Mouse (Mus musculus) monocyte, adult 5-6 weeks (primary cell): Measurements from ENCODE around the gene Hist1h2bn. TPM values are rescaled to one million over a fixed set of nuclear protein-coding genes. Genes with fewer than 3 reads are reported as not detected.
"Not testable (repeated sequence)": the region's sequence is repeated elsewhere in the genome, so short reads cannot be mapped to it uniquely, and the experiment has no call there.

ENCODE experiments used
- ATAC-seq: fragments of 153-309, 156-312 bp; replicated peaks from 2 replicates; pipeline ENCODE4 v1.8.0; 2017; ENCODE audit warnings: mild to moderate bottlenecking; ENCODE audit not compliant: low TSS enrichment, insufficient number of reproducible peaks, severe bottlenecking, poor library complexity, low FRiP score
- total RNA-seq: library from RNA; stranded (forward); fragments of 200-1000, 200-491, 200-594 nt; gene quantifications from 3 replicates; pipeline ENCODE4 v1.2.3, GENCODE M21; 2017

Hist1h2bn gene
- total RNA-seq = 54.5 to 81.8 TPM (median 76.8 TPM) in 3 replicates

GRCm38 (mm10) chr13:21753524-21754285 is at the start of gene Hist1h2bn, which contains the start of gene Hist1h2ak:
Gene Hist1h2bn, plus strand, starts transcription at chr13:21754123.
Gene Hist1h2ak, minus strand, starts transcription at chr13:21753827.
- peak; percentile 95 for ATAC-seq

- no peak for ATAC-seq
Observed at GRCm38 (mm10) chr13:21706669-21707068, 47.3 kb upstream of the Hist1h2bn start.

- peak; percentile 79 for ATAC-seq
Observed at GRCm38 (mm10) chr13:21710031-21710711, 43.8 kb upstream of the Hist1h2bn start.

GRCm38 (mm10) chr13:21710821-21711525 is 43.0 kb upstream of the Hist1h2bn start:
- ATAC-seq = no peak

GRCm38 (mm10) chr13:21711698-21712097 is 42.2 kb upstream of the Hist1h2bn start:
- ATAC-seq = no peak

- peak; percentile 46 for ATAC-seq
Observed at GRCm38 (mm10) chr13:21714725-21715124, 39.2 kb upstream of the Hist1h2bn start.

- no peak for ATAC-seq
Observed at GRCm38 (mm10) chr13:21715131-21715863, 38.6 kb upstream of the Hist1h2bn start.

GRCm38 (mm10) chr13:21715864-21716539 is 37.9 kb upstream of the Hist1h2bn start, which contains the start of the genes Hist1h2bl and Hist1h2ai:
Gene Hist1h2bl, minus strand, starts transcription at chr13:21716143.
Gene Hist1h2ai, plus strand, starts transcription at chr13:21716422.
- ATAC-seq = peak; percentile 84

GRCm38 (mm10) chr13:21716540-21717391 is 37.2 kb upstream of the Hist1h2bn start:
- peak; percentile 54 for ATAC-seq

GRCm38 (mm10) chr13:21717397-21718357 is 36.2 kb upstream of the Hist1h2bn start, which contains the start of gene Hist1h3h:
Gene Hist1h3h, plus strand, starts transcription at chr13:21717659.
- peak; percentile 47; the same call in 1 of the 2 replicates for ATAC-seq

- no peak for ATAC-seq
Observed at GRCm38 (mm10) chr13:21718381-21719080, 35.4 kb upstream of the Hist1h2bn start.

- ATAC-seq = not testable (repeated sequence)
Observed at GRCm38 (mm10) chr13:21721107-21721756, 32.7 kb upstream of the Hist1h2bn start.

GRCm38 (mm10) chr13:21721757-21722372 is 32.1 kb upstream of the Hist1h2bn start, which contains the start of gene Hist1h2bm:
Gene Hist1h2bm, plus strand, starts transcription at chr13:21722044.
- peak; percentile 94 for ATAC-seq

- no peak for ATAC-seq
Observed at GRCm38 (mm10) chr13:21722373-21722925, 31.5 kb upstream of the Hist1h2bn start.
